Mouse (Mus musculus): ENCODE measurements at regions not wholly inside any gene's neighbourhood (a gene's known extent, or its start where the extent isn't known, plus 50 kb on each side); places are given as distances from the start of the nearest gene placed in this dataset.

- ATAC-seq (replicated peaks; ENCODE audit: low FRiP score), result no peak
- 73% methylated on average over 3 of the region's 3 CpGs for WGBS
- Histone ChIP-seq H3K4me2 (ENCODE audit: low read depth, low read length, severe bottlenecking) (no peak overlapping the region), H3K36me3 (ENCODE audit: control insufficient read depth, insufficient read depth, low read length) (no peaks in the 10 kb centered on the region), H3K27ac (ENCODE audit: low read depth, low read length) (no peak overlapping the region), H3K4me3 (ENCODE audit: low read depth, low read length) (no peak overlapping the region), H3K9ac (ENCODE audit: low read length) (no peak overlapping the region), H3K9me3 (ENCODE audit: control insufficient read depth, low read length) (no peaks in the 10 kb centered on the region), H3K27me3 (ENCODE audit: control insufficient read depth, insufficient read depth, low read length) (no peaks in the 10 kb centered on the region), H3K4me1 (replicated peaks; ENCODE audit: control insufficient read depth, insufficient read depth, low read length) (no peaks in the 10 kb centered on the region)
- no peak for DNase-seq (ENCODE audit: low spot score)
Measured at GRCm38 (mm10) chr11:22644010-22644625, 132.2 kb downstream of the Tmem17 start.

GRCm38 (mm10) chr11:22644877-22645276, 133.0 kb downstream of the Tmem17 start:
- Histone ChIP-seq H3K4me1 (replicated peaks; ENCODE audit: control insufficient read depth, insufficient read depth, low read length) (no peaks in the 10 kb centered on the region), H3K27ac (ENCODE audit: low read depth, low read length) (no peak overlapping the region), H3K4me2 (ENCODE audit: low read depth, low read length, severe bottlenecking) (no peak overlapping the region), H3K27me3 (ENCODE audit: control insufficient read depth, insufficient read depth, low read length) (no peaks in the 10 kb centered on the region), H3K36me3 (ENCODE audit: control insufficient read depth, insufficient read depth, low read length) (no peaks in the 10 kb centered on the region), H3K9me3 (ENCODE audit: control insufficient read depth, low read length) (no peaks in the 10 kb centered on the region), H3K9ac (ENCODE audit: low read length) (no peak overlapping the region), H3K4me3 (ENCODE audit: low read depth, low read length) (no peak overlapping the region)
- 59% methylated on average over 1 of the region's 1 CpGs for WGBS
- ATAC-seq (replicated peaks; ENCODE audit: low FRiP score) (no peak), DNase-seq (ENCODE audit: low spot score) (no peak)

- WGBS, result 79% methylated on average over 6 of the region's 6 CpGs
- no peak overlapping the region for H3K9ac ChIP-seq (ENCODE audit: low read length)
Measured at GRCm38 (mm10) chr11:22646192-22646936, 134.5 kb downstream of the Tmem17 start.

GRCm38 (mm10) chr11:22648275-22648674, 136.4 kb downstream of the Tmem17 start:
- 90% methylated on average over 5 of the region's 5 CpGs for WGBS
- no peaks in the 10 kb centered on the region for H3K9me3 ChIP-seq (ENCODE audit: control insufficient read depth, low read length)
- H3K4me1 ChIP-seq (replicated peaks; ENCODE audit: control insufficient read depth, insufficient read depth, low read length), result no peaks in the 10 kb centered on the region
- no peak for ATAC-seq (replicated peaks; ENCODE audit: low FRiP score)
- DNase-seq (ENCODE audit: low spot score), result no peak
- H3K27ac ChIP-seq (ENCODE audit: low read depth, low read length), result no peak overlapping the region
- no peaks in the 10 kb centered on the region for H3K27me3 ChIP-seq (ENCODE audit: control insufficient read depth, insufficient read depth, low read length)
- no peak overlapping the region for H3K4me2 ChIP-seq (ENCODE audit: low read depth, low read length, severe bottlenecking)
- no peak overlapping the region for H3K4me3 ChIP-seq (ENCODE audit: low read depth, low read length)
- no peaks in the 10 kb centered on the region for H3K36me3 ChIP-seq (ENCODE audit: control insufficient read depth, insufficient read depth, low read length)
- H3K9ac ChIP-seq (ENCODE audit: low read length), result no peak overlapping the region

More at GRCm38 (mm10) chr11:22646192-22646936, 134.5 kb downstream of the Tmem17 start:
- Histone ChIP-seq H3K27ac (ENCODE audit: low read depth, low read length) (no peak overlapping the region), H3K4me3 (ENCODE audit: low read depth, low read length) (no peak overlapping the region), H3K4me2 (ENCODE audit: low read depth, low read length, severe bottlenecking) (no peak overlapping the region), H3K36me3 (ENCODE audit: control insufficient read depth, insufficient read depth, low read length) (no peaks in the 10 kb centered on the region), H3K27me3 (ENCODE audit: control insufficient read depth, insufficient read depth, low read length) (no peaks in the 10 kb centered on the region), H3K4me1 (replicated peaks; ENCODE audit: control insufficient read depth, insufficient read depth, low read length) (no peaks in the 10 kb centered on the region), H3K9me3 (ENCODE audit: control insufficient read depth, low read length) (no peaks in the 10 kb centered on the region)
- ATAC-seq (replicated peaks; ENCODE audit: low FRiP score), result no peak
- no peak for DNase-seq (ENCODE audit: low spot score)

- 83% methylated on average over 10 of the region's 10 CpGs for WGBS
- no peak for DNase-seq (ENCODE audit: low spot score)
- Histone ChIP-seq H3K4me1 (replicated peaks; ENCODE audit: control insufficient read depth, insufficient read depth, low read length) (no peaks in the 10 kb centered on the region), H3K27ac (ENCODE audit: low read depth, low read length) (no peak overlapping the region), H3K9me3 (ENCODE audit: control insufficient read depth, low read length) (no peaks in the 10 kb centered on the region), H3K4me2 (ENCODE audit: low read depth, low read length, severe bottlenecking) (no peak overlapping the region), H3K4me3 (ENCODE audit: low read depth, low read length) (no peak overlapping the region), H3K36me3 (ENCODE audit: control insufficient read depth, insufficient read depth, low read length) (no peaks in the 10 kb centered on the region), H3K9ac (ENCODE audit: low read length) (no peak overlapping the region), H3K27me3 (ENCODE audit: control insufficient read depth, insufficient read depth, low read length) (no peaks in the 10 kb centered on the region)
- no peak for ATAC-seq (replicated peaks; ENCODE audit: low FRiP score)
Measured at GRCm38 (mm10) chr11:22650771-22651170, 138.9 kb downstream of the Tmem17 start.

- no peak overlapping the region for H3K4me2 ChIP-seq (ENCODE audit: low read depth, low read length, severe bottlenecking)
- H3K4me1 ChIP-seq (replicated peaks; ENCODE audit: control insufficient read depth, insufficient read depth, low read length), result no peaks in the 10 kb centered on the region
- DNase-seq (ENCODE audit: low spot score) (no peak), ATAC-seq (replicated peaks; ENCODE audit: low FRiP score) (no peak)
- H3K9me3 ChIP-seq (ENCODE audit: control insufficient read depth, low read length), result no peaks in the 10 kb centered on the region
- no peak overlapping the region for H3K4me3 ChIP-seq (ENCODE audit: low read depth, low read length)
- H3K27me3 ChIP-seq (ENCODE audit: control insufficient read depth, insufficient read depth, low read length), result no peaks in the 10 kb centered on the region
- no peak overlapping the region for H3K27ac ChIP-seq (ENCODE audit: low read depth, low read length)
- 71% methylated on average over 1 of the region's 1 CpGs for WGBS
- H3K36me3 ChIP-seq (ENCODE audit: control insufficient read depth, insufficient read depth, low read length), result no peaks in the 10 kb centered on the region
- H3K9ac ChIP-seq (ENCODE audit: low read length), result no peak overlapping the region
Measured at GRCm38 (mm10) chr11:22651313-22651712, 139.4 kb downstream of the Tmem17 start.

GRCm38 (mm10) chr11:22651911-22652310, 140.0 kb downstream of the Tmem17 start:
- H3K4me1 ChIP-seq (replicated peaks; ENCODE audit: control insufficient read depth, insufficient read depth, low read length), result no peaks in the 10 kb centered on the region
- H3K9ac ChIP-seq (ENCODE audit: low read length), result no peak overlapping the region
- no peak overlapping the region for H3K27ac ChIP-seq (ENCODE audit: low read depth, low read length)
- no peak overlapping the region for H3K4me2 ChIP-seq (ENCODE audit: low read depth, low read length, severe bottlenecking)
- no peaks in the 10 kb centered on the region for H3K9me3 ChIP-seq (ENCODE audit: control insufficient read depth, low read length)
- H3K27me3 ChIP-seq (ENCODE audit: control insufficient read depth, insufficient read depth, low read length), result no peaks in the 10 kb centered on the region
- WGBS, result 79% methylated on average over 4 of the region's 4 CpGs
- H3K36me3 ChIP-seq (ENCODE audit: control insufficient read depth, insufficient read depth, low read length), result no peaks in the 10 kb centered on the region
- H3K4me3 ChIP-seq (ENCODE audit: low read depth, low read length), result no peak overlapping the region
- ATAC-seq (replicated peaks; ENCODE audit: low FRiP score), result no peak
- DNase-seq (ENCODE audit: low spot score), result no peak

- Histone ChIP-seq H3K36me3 (ENCODE audit: control insufficient read depth, insufficient read depth, low read length) (no peaks in the 10 kb centered on the region), H3K4me1 (replicated peaks; ENCODE audit: control insufficient read depth, insufficient read depth, low read length) (no peaks in the 10 kb centered on the region), H3K4me2 (ENCODE audit: low read depth, low read length, severe bottlenecking) (no peak overlapping the region), H3K27me3 (ENCODE audit: control insufficient read depth, insufficient read depth, low read length) (no peaks in the 10 kb centered on the region), H3K9me3 (ENCODE audit: control insufficient read depth, low read length) (no peaks in the 10 kb centered on the region), H3K4me3 (ENCODE audit: low read depth, low read length) (no peak overlapping the region), H3K27ac (ENCODE audit: low read depth, low read length) (no peak overlapping the region), H3K9ac (ENCODE audit: low read length) (no peak overlapping the region)
- DNase-seq (ENCODE audit: low spot score) (no peak), ATAC-seq (replicated peaks; ENCODE audit: low FRiP score) (no peak)
- 84% methylated on average over 3 of the region's 3 CpGs for WGBS
Measured at GRCm38 (mm10) chr11:22652931-22653330, 141.0 kb downstream of the Tmem17 start.

GRCm38 (mm10) chr11:22653366-22653765, 141.5 kb downstream of the Tmem17 start:
- 80% methylated on average over 5 of the region's 5 CpGs for WGBS
- H3K27me3 ChIP-seq (ENCODE audit: control insufficient read depth, insufficient read depth, low read length), result no peaks in the 10 kb centered on the region
- no peak overlapping the region for H3K4me2 ChIP-seq (ENCODE audit: low read depth, low read length, severe bottlenecking)
- H3K9me3 ChIP-seq (ENCODE audit: control insufficient read depth, low read length), result no peaks in the 10 kb centered on the region
- ATAC-seq (replicated peaks; ENCODE audit: low FRiP score), result no peak
- H3K36me3 ChIP-seq (ENCODE audit: control insufficient read depth, insufficient read depth, low read length), result no peaks in the 10 kb centered on the region
- H3K27ac ChIP-seq (ENCODE audit: low read depth, low read length), result no peak overlapping the region
- no peak overlapping the region for H3K4me3 ChIP-seq (ENCODE audit: low read depth, low read length)
- H3K4me1 ChIP-seq (replicated peaks; ENCODE audit: control insufficient read depth, insufficient read depth, low read length), result no peaks in the 10 kb centered on the region
- DNase-seq (ENCODE audit: low spot score), result no peak
- H3K9ac ChIP-seq (ENCODE audit: low read length), result no peak overlapping the region

Data from forebrain, embryonic 11.5 days (tissue).